Mouse (Mus musculus) midbrain, embryonic 12.5 days (tissue): ENCODE measurements around the gene Lcn6. TPM values are rescaled to one million over a fixed set of nuclear protein-coding genes. Genes with fewer than 3 reads are reported as not detected.
"Not testable (repeated sequence)": the region's sequence is repeated elsewhere in the genome, so short reads cannot be mapped to it uniquely, and the experiment has no call there.

Experiments used
- ATAC-seq: fragments of 200-750 bp; cut with Nextera tagmentation; 2 replicates; pipeline ENCODE4 v1.8.0; 2017; ENCODE audit warnings: low read depth, moderate TSS enrichment, moderate library complexity; ENCODE audit not compliant: low FRiP score
- H3K27ac ChIP-seq: fragments of 300-500 bp; sonication (generic); replicated peaks from 2 replicates; pipeline ENCODE4 v1.5.1; 2016; ENCODE audit warnings: mild to moderate bottlenecking
- H3K27me3 ChIP-seq: fragments of 300-500 bp; sonication (generic); 2 replicates; pipeline ENCODE4 v1.6.1; 2016; ENCODE audit warnings: mild to moderate bottlenecking
- H3K36me3 ChIP-seq: fragments of 300-500 bp; sonication (generic); 2 replicates; pipeline ENCODE4 v1.6.1; 2016
- H3K4me1 ChIP-seq: fragments of 300-500 bp; sonication (generic); 2 replicates; pipeline ENCODE4 v1.6.1; 2016
- H3K4me2 ChIP-seq: fragments of 300-500 bp; sonication (generic); replicated peaks from 2 replicates; pipeline ENCODE4 v1.6.1; 2016; ENCODE audit warnings: mild to moderate bottlenecking, moderate library complexity
- H3K4me3 ChIP-seq: fragments of 300-500 bp; sonication (generic); 2 replicates; pipeline ENCODE4 v1.5.1; 2016; ENCODE audit warnings: mild to moderate bottlenecking
- H3K9ac ChIP-seq: fragments of 300-500 bp; sonication (generic); replicated peaks from 2 replicates; pipeline ENCODE4 v1.6.1; 2016; ENCODE audit warnings: mild to moderate bottlenecking, moderate library complexity
- H3K9me3 ChIP-seq: fragments of 300-500 bp; sonication (generic); 2 replicates; pipeline ENCODE4 v1.6.1; 2016; ENCODE audit warnings: mild to moderate bottlenecking
- WGBS: fragments of 180-500 bp; shearing (Covaris S2); methylation state at CpG from one replicate; pipeline ENCODE4 v1.1.7; 2016; 5-methylcytosine and 5-hydroxymethylcytosine counted together
- polyA plus RNA-seq: library from polyadenylated mRNA; unstranded; fragments of >200 nt; fragmentation: Nextera tagmentation; extraction: Ambion mirVana; gene quantifications from 2 replicates; pipeline ENCODE4 v1.2.1, GENCODE M21; 2016

Gene Lcn6
- polyA plus RNA-seq, 1 experiment from 2014 or later = not detected

GRCm38 (mm10) chr2:25661245-25661970, 15.2 kb upstream of the Lcn6 start:
- no peak overlapping the region for H3K4me3 ChIP-seq
- H3K9ac ChIP-seq = no peak overlapping the region
- WGBS = 80% methylated on average over 6 of the region's 6 CpGs
- H3K27ac ChIP-seq = no peak overlapping the region
- no peaks in the 10 kb centered on the region for H3K9me3 ChIP-seq
- no peaks in the 10 kb centered on the region for H3K27me3 ChIP-seq
- H3K4me1 ChIP-seq = no peaks in the 10 kb centered on the region
- ATAC-seq = no peak
- no peaks in the 10 kb centered on the region for H3K36me3 ChIP-seq
- H3K4me2 ChIP-seq = no peak overlapping the region

- no peaks in the 10 kb centered on the region for H3K27me3 ChIP-seq
- no peaks in the 10 kb centered on the region for H3K9me3 ChIP-seq
- 74% methylated on average over 1 of the region's 1 CpGs for WGBS
- H3K27ac ChIP-seq = no peak overlapping the region
- no peaks in the 10 kb centered on the region for H3K4me1 ChIP-seq
- ATAC-seq = no peak
- H3K4me3 ChIP-seq = no peak overlapping the region
- H3K9ac ChIP-seq = no peak overlapping the region
- H3K36me3 ChIP-seq = no peaks in the 10 kb centered on the region
- H3K4me2 ChIP-seq = no peak overlapping the region
Observed at GRCm38 (mm10) chr2:25663511-25663910, 13.1 kb upstream of the Lcn6 start.

- H3K27me3 ChIP-seq = no peaks in the 10 kb centered on the region
- no peak for ATAC-seq
- H3K9me3 ChIP-seq = no peaks in the 10 kb centered on the region
- no peak overlapping the region for H3K27ac ChIP-seq
- H3K4me3 ChIP-seq = no peak overlapping the region
- H3K4me2 ChIP-seq = no peak overlapping the region
- H3K9ac ChIP-seq = no peak overlapping the region
- no peaks in the 10 kb centered on the region for H3K4me1 ChIP-seq
- WGBS = 90% methylated on average over 5 of the region's 5 CpGs
- no peaks in the 10 kb centered on the region for H3K36me3 ChIP-seq
Observed at GRCm38 (mm10) chr2:25664125-25664524, 12.5 kb upstream of the Lcn6 start.

- H3K4me1 ChIP-seq = no peaks in the 10 kb centered on the region
- no peak overlapping the region for H3K4me3 ChIP-seq
- no peaks in the 10 kb centered on the region for H3K36me3 ChIP-seq
- WGBS = 68% methylated on average over 1 of the region's 1 CpGs
- no peak for ATAC-seq
- H3K9ac ChIP-seq = no peak overlapping the region
- no peak overlapping the region for H3K4me2 ChIP-seq
- H3K9me3 ChIP-seq = no peaks in the 10 kb centered on the region
- H3K27ac ChIP-seq = no peak overlapping the region
- no peaks in the 10 kb centered on the region for H3K27me3 ChIP-seq
Observed at GRCm38 (mm10) chr2:25666516-25666915, 10.1 kb upstream of the Lcn6 start.

GRCm38 (mm10) chr2:25679559-25679958, 3.0 kb downstream of the Lcn6 start:
- ATAC-seq = no peak
- Histone ChIP-seq H3K27ac (no peak overlapping the region), H3K36me3 (no peaks in the 10 kb centered on the region), H3K4me1 (no peaks in the 10 kb centered on the region), H3K4me2 (no peak overlapping the region), H3K9me3 (no peaks in the 10 kb centered on the region), H3K9ac (no peak overlapping the region), H3K27me3 (no peaks in the 10 kb centered on the region), H3K4me3 (no peak overlapping the region)
- 90% methylated on average over 6 of the region's 6 CpGs for WGBS

GRCm38 (mm10) chr2:25682426-25682825, 5.8 kb downstream of the Lcn6 start, which contains the start of gene Lcn10:
TSS of gene Lcn10 (plus strand) at chr2:25682726.
- Histone ChIP-seq H3K36me3 (no peaks in the 10 kb centered on the region), H3K4me1 (no peaks in the 10 kb centered on the region), H3K27ac (no peak within 1 kb of the TSS), H3K27me3 (no peaks in the 10 kb centered on the region), H3K9ac (no peak within 1 kb of the TSS), H3K9me3 (no peaks in the 10 kb centered on the region), H3K4me2 (no peak within 1 kb of the TSS), H3K4me3 (no peak within 1 kb of the TSS)
- WGBS = 66% methylated on average over 2 of the region's 2 CpGs
- ATAC-seq = no peak

- no peak for ATAC-seq
- WGBS = 55% methylated on average over 2 of the region's 4 CpGs
Observed at GRCm38 (mm10) chr2:25686941-25687340, 10.4 kb downstream of the Lcn6 start.

GRCm38 (mm10) chr2:25694605-25695004, 18.0 kb downstream of the Lcn6 start:
- Histone ChIP-seq H3K36me3 (no peaks in the 10 kb centered on the region), H3K27ac (no peak overlapping the region), H3K9ac (no peak overlapping the region), H3K4me1 (no peaks in the 10 kb centered on the region), H3K9me3 (no peaks in the 10 kb centered on the region), H3K4me3 (no peak overlapping the region), H3K27me3 (no peaks in the 10 kb centered on the region), H3K4me2 (no peak overlapping the region)
- no peak for ATAC-seq

More at GRCm38 (mm10) chr2:25686941-25687340, 10.4 kb downstream of the Lcn6 start:
- H3K4me1 ChIP-seq = no peaks in the 10 kb centered on the region
- no peaks in the 10 kb centered on the region for H3K9me3 ChIP-seq
- H3K4me3 ChIP-seq = no peak overlapping the region
- H3K27ac ChIP-seq = no peak overlapping the region
- no peak overlapping the region for H3K9ac ChIP-seq
- no peaks in the 10 kb centered on the region for H3K27me3 ChIP-seq
- H3K36me3 ChIP-seq = no peaks in the 10 kb centered on the region
- no peak overlapping the region for H3K4me2 ChIP-seq

GRCm38 (mm10) chr2:25696951-25697350, 20.4 kb downstream of the Lcn6 start:
- Histone ChIP-seq H3K4me3 (no peak overlapping the region), H3K9me3 (no peaks in the 10 kb centered on the region), H3K36me3 (no peaks in the 10 kb centered on the region), H3K9ac (no peak overlapping the region), H3K4me2 (no peak overlapping the region), H3K27me3 (no peaks in the 10 kb centered on the region), H3K4me1 (no peaks in the 10 kb centered on the region), H3K27ac (no peak overlapping the region)
- 73% methylated on average over 4 of the region's 4 CpGs for WGBS
- ATAC-seq = no peak

GRCm38 (mm10) chr2:25698696-25699095, 22.1 kb downstream of the Lcn6 start:
- ATAC-seq = no peak
- no peaks in the 10 kb centered on the region for H3K4me1 ChIP-seq
- WGBS = 87% methylated on average over 2 of the region's 2 CpGs

GRCm38 (mm10) chr2:25699743-25700142, 23.2 kb downstream of the Lcn6 start, which contains the start of gene Obp2a:
TSS of gene Obp2a (plus strand) at chr2:25700043.
- not testable (repeated sequence) for ATAC-seq
- 75% methylated on average over 3 of the region's 3 CpGs for WGBS

More at GRCm38 (mm10) chr2:25698696-25699095, 22.1 kb downstream of the Lcn6 start:
- Histone ChIP-seq H3K9ac (no peak overlapping the region), H3K9me3 (no peaks in the 10 kb centered on the region), H3K4me3 (no peak overlapping the region), H3K27me3 (no peaks in the 10 kb centered on the region), H3K4me2 (no peak overlapping the region), H3K27ac (no peak overlapping the region), H3K36me3 (no peaks in the 10 kb centered on the region)

GRCm38 (mm10) chr2:25701001-25701400, 24.4 kb downstream of the Lcn6 start:
- H3K36me3 ChIP-seq = no peaks in the 10 kb centered on the region
- H3K4me1 ChIP-seq = no peaks in the 10 kb centered on the region
- H3K9me3 ChIP-seq = no peaks in the 10 kb centered on the region
- no peak overlapping the region for H3K9ac ChIP-seq
- no peak overlapping the region for H3K27ac ChIP-seq
- ATAC-seq = no peak
- 90% methylated on average over 5 of the region's 5 CpGs for WGBS
- H3K4me3 ChIP-seq = no peak overlapping the region
- no peaks in the 10 kb centered on the region for H3K27me3 ChIP-seq
- no peak overlapping the region for H3K4me2 ChIP-seq

More at GRCm38 (mm10) chr2:25699743-25700142, 23.2 kb downstream of the Lcn6 start, which contains the start of gene Obp2a:
- not testable (repeated sequence) for H3K27me3 ChIP-seq, H3K4me2 ChIP-seq, H3K4me1 ChIP-seq, H3K9ac ChIP-seq, H3K27ac ChIP-seq, H3K4me3 ChIP-seq, H3K9me3 ChIP-seq, H3K36me3 ChIP-seq

- Histone ChIP-seq H3K27ac (no peak overlapping the region), H3K4me1 (peaks cover 9% of the 10 kb centered on the region), H3K9me3 (no peaks in the 10 kb centered on the region), H3K4me2 (no peak overlapping the region), H3K27me3 (no peaks in the 10 kb centered on the region), H3K4me3 (no peak overlapping the region), H3K9ac (no peak overlapping the region), H3K36me3 (no peaks in the 10 kb centered on the region)
- 87% methylated on average over 4 of the region's 4 CpGs for WGBS
- no peak for ATAC-seq
Observed at GRCm38 (mm10) chr2:25703706-25704105, 27.1 kb downstream of the Lcn6 start.
